Mouse (Mus musculus): ENCODE results near the gene Gm10799. TPM values are rescaled to one million over a fixed set of nuclear protein-coding genes. Genes with fewer than 3 reads are reported as not detected.
"Not testable (repeated sequence)": the region's sequence is repeated elsewhere in the genome, so short reads cannot be mapped to it uniquely, and the experiment has no call there.

The Gm10799 gene
- total RNA-seq, 2 experiments from 2014 or later, result not detected

DNA sequence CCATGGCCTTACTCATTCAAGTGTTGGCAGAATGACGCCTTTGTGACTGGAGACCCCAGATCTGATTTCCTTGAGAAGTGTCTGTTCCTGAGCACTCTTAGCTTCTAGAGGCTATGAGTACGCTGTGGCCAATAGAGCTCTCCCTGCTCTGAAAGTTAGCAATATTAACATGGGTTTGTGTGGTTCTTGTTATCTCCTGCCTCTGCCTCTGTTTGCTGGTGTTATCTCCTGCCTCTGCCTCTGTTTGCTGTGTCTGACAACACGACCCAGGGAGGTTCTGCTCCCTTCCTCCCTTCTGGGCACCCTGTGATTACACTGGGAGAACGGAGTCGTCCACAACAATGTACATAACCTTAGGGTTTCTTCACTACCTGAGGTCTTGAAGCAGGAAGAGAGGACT is 9.9 kb upstream of the Gm10799 start:
- intact Hi-C loops (cut with DNase I); DNase-seq: not testable (repeated sequence)

- DNase-seq, result peak; percentile 28 to 44
- intact Hi-C loops (cut with DNase I), result no loop called here
Measured at GRCm38 (mm10) chr2:104069704-104070185, 1.4 kb upstream of the Gm10799 start, which contains the start of gene Cd59b. Gene Cd59b, plus strand, starts transcription at chr2:104069849.

GRCm38 (mm10) chr2:104065526-104065925 is 2.8 kb downstream of the Gm10799 start, which contains the start of gene Gm10912:
Gene Gm10912, plus strand, starts transcription at chr2:104065826.
- DNase-seq; intact Hi-C loops (cut with DNase I): not testable (repeated sequence)

DNA sequence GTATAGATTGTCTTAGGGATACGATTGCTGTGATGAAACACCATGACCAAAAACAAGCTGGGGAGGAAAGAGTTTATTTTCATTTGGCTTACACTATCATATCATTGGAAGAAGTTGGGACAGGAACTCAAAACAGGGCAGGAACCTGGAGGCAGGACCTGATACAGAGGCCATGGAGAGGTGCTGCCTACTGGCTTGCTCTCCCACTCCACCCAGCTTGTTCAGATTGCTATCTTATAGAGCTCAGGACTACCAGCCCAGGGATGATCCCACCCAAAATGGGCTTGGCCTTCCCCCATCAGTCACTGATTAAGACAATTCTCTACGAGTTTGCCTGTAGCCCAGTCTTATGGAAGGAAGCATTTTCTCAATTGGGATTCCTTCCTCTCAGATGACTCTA is 4.2 kb downstream of the Gm10799 start:
- DNase-seq, result no peak
- intact Hi-C loops (cut with DNase I), result no loop called here

GRCm38 (mm10) chr2:104062665-104063064 is 5.7 kb downstream of the Gm10799 start:
- intact Hi-C loops (cut with DNase I), result no loop called here
- no peak for DNase-seq

GRCm38 (mm10) chr2:104060996-104061395 is 7.4 kb downstream of the Gm10799 start:
- intact Hi-C loops (cut with DNase I), result no loop called here
- no peak for DNase-seq

DNA sequence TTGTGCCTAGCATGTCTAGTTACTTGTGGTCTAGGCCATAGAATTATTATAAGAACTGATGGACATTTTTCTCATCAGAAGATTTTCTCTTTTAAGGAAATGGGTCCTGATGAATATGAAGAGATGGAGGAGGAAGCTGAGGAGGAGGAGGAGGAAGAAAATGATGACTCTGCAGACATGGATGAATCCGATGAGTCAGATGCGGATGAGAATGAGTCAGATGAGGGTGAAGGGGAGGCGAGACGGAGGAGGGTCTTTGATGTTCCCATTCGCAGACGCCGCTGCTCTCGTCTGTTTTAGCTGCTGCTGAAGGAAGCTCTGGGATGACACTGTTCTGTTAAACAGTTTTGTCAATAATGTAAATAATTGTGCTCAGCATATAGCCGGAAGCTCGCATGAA is 8.6 kb downstream of the Gm10799 start:
- intact Hi-C loops (cut with DNase I), result no loop called here
- DNase-seq, result no peak

DNA sequence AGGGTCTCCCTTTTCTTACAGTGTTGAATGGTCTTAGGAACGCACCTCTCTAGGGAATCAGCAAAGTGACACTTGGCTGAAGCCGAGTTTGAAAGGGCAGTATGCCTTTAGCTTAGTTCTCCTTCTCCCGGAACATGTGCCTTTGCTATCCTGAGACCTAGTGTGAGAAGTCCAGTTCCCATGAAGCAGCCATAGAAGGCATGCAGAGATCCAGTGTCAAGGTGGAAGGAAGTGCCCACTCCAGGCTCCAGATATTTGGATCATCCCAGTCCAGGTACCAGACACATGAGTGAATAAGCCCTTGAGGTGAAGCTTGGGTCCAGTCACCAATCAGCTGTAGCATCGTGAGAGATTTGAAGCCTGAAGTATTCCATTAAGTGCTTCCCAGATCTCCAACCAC is 9.4 kb downstream of the Gm10799 start:
- intact Hi-C loops (cut with DNase I), result no loop called here
- no peak for DNase-seq

GRCm38 (mm10) chr2:104058381-104058780 is 10.0 kb downstream of the Gm10799 start:
- no peak for DNase-seq
- intact Hi-C loops (cut with DNase I), result no loop called here

GRCm38 (mm10) chr2:104044479-104045080 is 23.8 kb downstream of the Gm10799 start:
- intact Hi-C loops (cut with DNase I), result loop anchor here (5.0 kb wide), 2 partner anchors 78 to 388 kb away; partner anchors contain the start of gene A930018P22Rik
- DNase-seq, result no peak

GRCm38 (mm10) chr2:104043624-104044478 is 24.5 kb downstream of the Gm10799 start:
- intact Hi-C loops (cut with DNase I), result loop anchor here (5.0 kb wide), 2 partner anchors 78 to 388 kb away; partner anchors contain the start of gene A930018P22Rik
- no peak for DNase-seq

DNA sequence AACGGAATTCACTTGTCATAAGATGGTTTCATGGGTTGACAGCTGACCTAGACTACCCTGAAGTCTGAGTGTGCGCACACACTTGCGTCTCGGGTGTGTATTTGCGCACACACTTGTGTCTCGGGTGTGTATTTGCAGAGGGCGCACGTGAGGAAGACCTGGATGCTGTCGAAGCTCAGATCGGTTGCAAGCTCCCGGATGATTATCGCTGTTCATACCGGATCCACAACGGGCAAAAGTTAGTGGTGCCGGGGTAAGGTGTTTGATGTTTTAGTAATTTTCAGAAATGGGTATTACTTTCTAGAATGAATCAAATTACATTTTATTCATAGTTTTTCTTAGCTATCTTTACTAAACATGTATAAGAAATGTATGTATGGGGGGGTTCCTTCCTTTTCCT is 25.6 kb downstream of the Gm10799 start:
- intact Hi-C loops (cut with DNase I), result loop anchor here (5.0 kb wide), 2 partner anchors 80 to 390 kb away; partner anchors contain the start of gene A930018P22Rik

DNA sequence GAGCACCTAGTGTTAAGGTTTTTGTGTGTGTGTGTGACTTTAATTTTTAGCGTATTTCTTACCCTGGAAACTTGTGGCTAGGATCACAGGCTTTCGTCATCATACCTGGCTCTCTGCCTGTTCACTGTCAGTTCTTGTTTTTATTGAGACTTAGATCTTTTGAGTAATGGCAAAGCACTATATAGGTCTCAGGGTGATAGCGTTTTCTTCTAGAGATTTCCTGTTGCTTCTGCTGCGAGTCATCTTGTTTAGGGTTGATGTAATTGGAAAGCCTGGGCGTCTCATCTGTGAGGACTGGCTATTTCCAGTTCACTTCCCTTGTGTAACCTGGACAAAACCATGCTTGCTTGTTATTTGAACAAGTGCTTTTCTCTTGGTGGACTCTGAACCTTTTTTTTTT is 26.7 kb downstream of the Gm10799 start:
- intact Hi-C loops (cut with DNase I), result loop anchor here (5.0 kb wide), 2 partner anchors 81 to 391 kb away; partner anchors contain the start of gene A930018P22Rik
- no peak for DNase-seq

More for the DNA sequence above, 25.6 kb downstream of the Gm10799 start:
- no peak for DNase-seq

DNA sequence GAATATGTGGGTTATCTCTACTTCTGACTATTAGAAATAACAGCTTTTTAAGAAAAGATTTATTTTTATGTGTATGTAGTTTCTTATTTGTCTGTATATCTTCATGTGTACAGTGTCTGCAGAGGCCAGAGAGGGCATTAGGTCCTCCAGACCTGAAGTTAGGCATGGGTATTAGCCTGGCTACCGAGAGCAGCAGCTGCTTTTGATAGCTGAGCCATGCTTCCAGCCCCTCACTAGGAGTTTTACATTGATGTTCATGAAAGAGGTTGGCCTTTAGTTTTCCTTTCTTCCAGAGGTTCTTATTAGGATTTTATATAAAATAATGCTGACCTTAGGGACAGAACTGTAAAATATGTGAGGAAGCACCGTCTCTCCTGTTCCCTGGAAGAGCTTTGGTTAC is 30.1 kb downstream of the Gm10799 start:
- DNase-seq, result no peak
- intact Hi-C loops (cut with DNase I), result loop anchor here (10.0 kb wide), 1 partner anchor 547 kb away; no protein-coding TSS in a partner anchor

- intact Hi-C loops (cut with DNase I), result loop anchor here (10.0 kb wide), 1 partner anchor 548 kb away; no protein-coding TSS in a partner anchor
- DNase-seq, result no peak
Measured at GRCm38 (mm10) chr2:104036316-104036715, 32.0 kb downstream of the Gm10799 start.

- intact Hi-C loops (cut with DNase I), result loop anchor here (2.0 to 10.0 kb wide), 2 partner anchors 61 to 549 kb away; no protein-coding TSS in a partner anchor
- DNase-seq, result peak; percentile 14 to 30
Measured at GRCm38 (mm10) chr2:104035595-104035994, 32.8 kb downstream of the Gm10799 start.

- intact Hi-C loops (cut with DNase I), result loop anchor here (2.0 to 10.0 kb wide), 2 partner anchors 62 to 550 kb away; no protein-coding TSS in a partner anchor
Measured at GRCm38 (mm10) chr2:104034832-104035472, 33.4 kb downstream of the Gm10799 start.

GRCm38 (mm10) chr2:104032056-104032455 is 36.3 kb downstream of the Gm10799 start:
- intact Hi-C loops (cut with DNase I), result loop anchor here (10.0 kb wide), 1 partner anchor 553 kb away; no protein-coding TSS in a partner anchor
- DNase-seq, result no peak

More at GRCm38 (mm10) chr2:104034832-104035472, 33.4 kb downstream of the Gm10799 start:
- peak; percentile 65 to 70 for DNase-seq

DNA sequence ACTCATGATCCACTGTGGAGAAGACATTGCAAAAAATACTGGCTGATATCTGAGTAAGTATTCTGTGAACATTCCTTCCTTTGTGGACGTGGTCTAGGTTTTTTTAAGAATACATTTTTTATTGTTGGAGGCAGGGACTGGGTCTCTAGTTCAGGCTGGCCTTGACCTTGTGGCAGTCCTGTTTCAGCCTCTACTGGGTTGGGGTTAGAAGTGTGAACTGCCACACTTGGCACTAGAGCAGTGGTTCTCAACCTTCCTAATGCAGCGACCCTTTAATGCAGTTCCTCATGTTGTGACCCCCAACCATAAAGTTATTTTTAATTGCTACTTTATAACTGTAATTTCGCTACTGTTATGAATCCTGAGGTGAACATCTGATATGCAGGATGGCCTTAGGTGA is 38.0 kb downstream of the Gm10799 start:
- intact Hi-C loops (cut with DNase I), result loop anchor here (10.0 kb wide), 1 partner anchor 554 kb away; no protein-coding TSS in a partner anchor
- no peak for DNase-seq

DNA sequence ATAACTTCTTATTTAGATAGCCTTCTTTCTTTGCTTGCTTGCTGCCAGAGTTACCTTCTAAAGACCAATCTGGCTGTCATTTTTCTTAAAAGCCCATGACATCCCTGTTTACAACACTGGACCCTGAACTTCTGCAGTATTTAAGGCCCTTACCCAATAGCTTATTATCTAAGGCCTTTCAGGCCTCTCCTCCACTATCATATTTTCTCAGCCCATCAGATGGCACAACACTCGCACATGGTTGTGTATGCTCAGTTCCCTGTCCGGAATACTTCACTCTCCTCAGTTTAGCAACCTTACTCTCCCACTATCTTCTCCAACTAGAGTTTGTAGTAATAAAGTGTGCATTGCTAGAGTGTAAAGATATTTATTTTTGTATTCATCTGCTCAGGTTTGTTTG is 39.3 kb downstream of the Gm10799 start:
- intact Hi-C loops (cut with DNase I), result loop anchor here (10.0 kb wide), 1 partner anchor 466 kb away; the partner anchor contains the start of gene Hipk3
- DNase-seq, result no peak
